Mouse (Mus musculus): ENCODE measurements around the gene Uckl1. TPM values are rescaled to one million over a fixed set of nuclear protein-coding genes. Genes with fewer than 3 reads are reported as not detected.

The Uckl1 gene
- polyA plus RNA-seq, 1 experiment from 2014 or later: 66.7 TPM

DNA sequence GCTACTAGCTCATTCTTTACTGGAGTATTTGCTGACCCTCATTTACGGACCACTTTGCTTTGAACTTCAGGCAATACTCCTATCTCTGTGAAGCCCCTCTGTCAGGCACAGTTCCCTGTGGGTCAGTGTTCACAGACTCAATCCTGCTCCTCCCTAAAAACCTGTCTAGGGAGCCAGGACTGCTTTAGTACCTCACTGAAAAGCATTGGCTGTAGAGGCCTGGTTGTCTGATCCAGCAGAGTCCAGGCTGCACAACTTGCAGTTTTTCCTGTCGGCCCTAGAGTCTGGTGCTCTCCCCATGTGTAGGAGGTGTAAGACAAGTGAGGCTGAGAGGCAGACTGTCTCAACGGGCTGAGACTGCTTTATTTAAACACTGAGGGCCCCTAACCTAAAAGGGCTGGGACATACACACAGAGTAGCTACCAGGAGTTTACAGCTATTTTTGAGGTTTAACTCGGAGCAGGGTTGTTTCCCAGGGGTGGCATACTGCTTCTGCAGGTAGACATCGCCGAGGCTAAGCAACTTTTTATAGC is 15.6 kb upstream of the Uckl1 start:
- peak overlapping the region; percentile 82 for H3K4me3 ChIP-seq (ENCODE audit: low read depth, low read length)
- peak overlapping the region; percentile 89 for H3K9ac ChIP-seq (ENCODE audit: low read depth, low read length)
- 72% methylated on average over 6 of the region's 6 CpGs for WGBS (ENCODE audit: insufficient replicate concordance)
- peaks cover 14% of the 10 kb centered on the region; the same call in 1 of the 2 replicates for H3K4me1 ChIP-seq (ENCODE audit: control insufficient read depth, insufficient read depth, low read length)
- H3K36me3 ChIP-seq (ENCODE audit: control insufficient read depth, insufficient read depth, low read length): no peaks in the 10 kb centered on the region
- no peak for ATAC-seq (replicated peaks; ENCODE audit: insufficient number of reproducible peaks, low FRiP score, low TSS enrichment)
- H3K9me3 ChIP-seq (replicated peaks; ENCODE audit: control insufficient read depth, low read length): no peaks in the 10 kb centered on the region
- H3K27ac ChIP-seq (ENCODE audit: low read depth, low read length): no peak overlapping the region
- no peaks in the 10 kb centered on the region for H3K27me3 ChIP-seq (ENCODE audit: control insufficient read depth, insufficient read depth, low read length)
- peak overlapping the region; percentile 78 for H3K4me2 ChIP-seq

DNA sequence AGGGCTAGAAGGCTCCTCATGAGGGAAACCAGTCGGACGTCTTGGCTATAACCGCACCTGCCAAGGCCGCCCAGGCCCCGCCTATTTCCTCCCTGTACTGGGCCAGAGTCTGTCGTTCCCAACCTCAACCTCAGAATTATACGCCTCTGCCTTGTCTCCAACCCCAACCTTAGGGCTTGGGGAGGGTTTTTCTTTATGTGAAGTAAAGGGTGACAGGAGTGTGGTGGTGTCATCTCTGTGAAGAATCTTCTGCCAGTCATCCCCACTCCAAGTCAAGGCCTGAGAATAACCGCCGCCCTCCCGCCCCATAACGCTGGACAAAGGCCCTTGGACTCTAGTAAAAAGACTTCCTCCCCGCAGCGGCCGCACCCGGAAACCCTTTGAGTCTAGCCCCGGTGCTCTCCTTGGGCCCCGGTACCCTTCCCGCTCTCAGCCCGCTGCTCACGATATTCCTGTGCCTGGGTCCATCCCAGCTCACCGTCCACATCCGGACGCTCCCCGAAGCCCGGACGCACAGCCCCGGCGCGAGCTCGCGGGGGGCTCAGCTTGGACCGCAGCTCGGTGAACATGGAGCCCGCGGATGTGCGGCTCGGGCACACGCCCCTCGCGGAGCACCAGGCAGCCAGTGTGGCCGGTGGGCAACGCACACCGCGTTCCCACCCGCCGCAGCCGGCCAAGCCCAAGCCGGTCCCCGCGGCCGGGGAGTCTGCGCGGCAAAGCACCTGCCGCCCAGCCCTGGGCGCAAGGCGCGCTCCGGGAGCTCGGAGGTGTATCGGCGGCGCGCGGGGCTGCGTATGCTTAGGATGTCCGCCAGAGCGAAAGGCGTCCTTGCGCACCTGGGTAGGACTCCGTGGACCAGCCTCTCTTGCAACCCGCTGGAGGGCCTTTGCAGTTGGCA is 14.0 kb upstream of the Uckl1 start, which contains the start of gene Samd10:
Gene Samd10, minus strand, starts transcription at position 759 of the 898 bp plus-strand sequence.
- H3K27ac ChIP-seq (ENCODE audit: low read depth, low read length): peak within 1 kb of the TSS; percentile 29; the same call in 1 of the 2 replicates
- WGBS (ENCODE audit: insufficient replicate concordance): 3% methylated on average over 71 of the region's 71 CpGs

DNA sequence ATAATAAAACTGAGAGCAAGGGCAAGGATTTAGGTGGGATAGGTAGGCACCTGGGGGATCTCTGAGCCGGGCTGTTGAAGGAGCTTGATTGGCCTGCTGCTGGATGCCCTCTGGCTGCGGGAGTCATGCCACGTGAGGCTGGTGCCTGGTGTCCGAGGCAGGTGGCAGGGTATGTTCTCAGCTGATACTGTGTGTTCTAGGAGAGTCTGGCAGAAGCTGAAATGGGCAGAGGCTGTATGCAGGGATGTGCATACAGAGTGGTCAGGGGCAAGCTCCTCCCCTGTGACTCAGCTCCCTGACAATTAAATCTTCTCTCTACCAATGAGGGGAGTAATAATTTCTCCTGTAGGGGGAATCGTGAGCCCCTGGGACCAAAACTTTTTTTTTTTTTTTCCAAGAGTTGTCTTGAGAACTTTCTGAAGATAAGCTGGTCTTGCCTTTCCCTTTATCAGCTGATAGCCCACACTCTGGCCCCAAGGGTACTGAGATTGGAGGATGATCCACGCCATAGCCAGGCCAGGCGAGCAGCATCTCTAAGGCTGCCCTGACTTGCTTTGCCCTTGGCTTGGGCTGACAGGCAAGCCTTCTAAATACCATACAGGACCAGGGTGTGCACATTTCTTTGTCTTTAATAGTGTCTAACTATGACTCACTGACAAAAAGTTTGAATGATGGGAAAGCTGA is 12.8 kb upstream of the Uckl1 start:
- ATAC-seq (replicated peaks; ENCODE audit: insufficient number of reproducible peaks, low FRiP score, low TSS enrichment): no peak
- Histone ChIP-seq H3K4me2 (no peak overlapping the region), H3K36me3 (ENCODE audit: control insufficient read depth, insufficient read depth, low read length) (no peaks in the 10 kb centered on the region), H3K4me3 (ENCODE audit: low read depth, low read length) (no peak overlapping the region), H3K9ac (ENCODE audit: low read depth, low read length) (no peak overlapping the region), H3K9me3 (replicated peaks; ENCODE audit: control insufficient read depth, low read length) (no peaks in the 10 kb centered on the region), H3K27ac (ENCODE audit: low read depth, low read length) (no peak overlapping the region), H3K27me3 (ENCODE audit: control insufficient read depth, insufficient read depth, low read length) (no peaks in the 10 kb centered on the region), H3K4me1 (ENCODE audit: control insufficient read depth, insufficient read depth, low read length) (peaks cover 18% of the 10 kb centered on the region; the same call in 1 of the 2 replicates)
- WGBS (ENCODE audit: insufficient replicate concordance): 60% methylated on average over 7 of the region's 7 CpGs

More for the DNA sequence above, 14.0 kb upstream of the Uckl1 start, which contains the start of gene Samd10:
- no peaks in the 10 kb centered on the region for H3K27me3 ChIP-seq (ENCODE audit: control insufficient read depth, insufficient read depth, low read length)
- peak within 1 kb of the TSS; percentile 82 for H3K9ac ChIP-seq (ENCODE audit: low read depth, low read length)
- H3K9me3 ChIP-seq (replicated peaks; ENCODE audit: control insufficient read depth, low read length): no peaks in the 10 kb centered on the region
- H3K4me1 ChIP-seq (ENCODE audit: control insufficient read depth, insufficient read depth, low read length): peaks cover 14% of the 10 kb centered on the region; the same call in 1 of the 2 replicates
- peak within 1 kb of the TSS; percentile 98 for H3K4me2 ChIP-seq
- no peaks in the 10 kb centered on the region for H3K36me3 ChIP-seq (ENCODE audit: control insufficient read depth, insufficient read depth, low read length)
- peak; percentile 39; the same call in 1 of the 2 replicates for ATAC-seq (replicated peaks; ENCODE audit: insufficient number of reproducible peaks, low FRiP score, low TSS enrichment)
- peak within 1 kb of the TSS; percentile 78 for H3K4me3 ChIP-seq (ENCODE audit: low read depth, low read length)

DNA sequence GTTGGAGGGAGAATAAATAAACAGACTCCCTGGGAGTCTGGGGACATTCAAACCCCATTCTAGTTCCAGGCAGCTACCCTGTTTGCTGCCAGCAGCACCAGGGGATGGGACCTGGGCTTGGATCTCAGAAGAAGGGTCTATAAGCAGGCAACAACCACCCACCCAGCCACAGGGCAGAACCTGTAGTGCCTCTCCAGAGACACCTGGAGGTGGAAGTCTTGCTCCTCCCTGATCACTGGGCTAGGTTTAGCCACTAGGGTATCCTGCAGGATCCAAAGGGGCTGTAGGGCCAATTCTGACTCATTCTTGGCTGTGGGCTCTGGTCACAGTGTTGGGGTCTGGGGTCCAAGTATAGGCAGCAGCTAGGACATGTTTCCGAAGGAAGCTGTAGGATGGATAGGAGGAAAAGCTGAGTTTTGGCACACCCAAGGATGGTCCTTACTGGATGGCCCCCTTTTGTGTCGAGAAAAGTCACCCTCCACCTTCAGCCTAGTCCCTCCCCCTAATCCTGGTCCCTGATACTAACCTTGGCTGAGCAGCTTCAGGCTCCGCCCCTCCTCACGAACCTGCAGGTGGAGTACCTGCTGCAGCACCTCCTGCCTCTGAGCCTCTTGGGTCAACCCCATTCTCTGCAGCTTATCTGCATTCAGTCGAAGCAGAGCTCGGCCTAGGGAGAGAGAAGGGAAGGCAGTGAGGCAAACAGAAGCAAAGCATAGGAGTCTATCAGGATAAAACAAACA is 11.7 kb upstream of the Uckl1 start:
- Histone ChIP-seq H3K4me2 (no peak overlapping the region), H3K9me3 (replicated peaks; ENCODE audit: control insufficient read depth, low read length) (no peaks in the 10 kb centered on the region), H3K36me3 (ENCODE audit: control insufficient read depth, insufficient read depth, low read length) (no peaks in the 10 kb centered on the region), H3K9ac (ENCODE audit: low read depth, low read length) (no peak overlapping the region), H3K4me1 (ENCODE audit: control insufficient read depth, insufficient read depth, low read length) (peaks cover 16% of the 10 kb centered on the region), H3K27me3 (ENCODE audit: control insufficient read depth, insufficient read depth, low read length) (no peaks in the 10 kb centered on the region), H3K4me3 (ENCODE audit: low read depth, low read length) (no peak overlapping the region), H3K27ac (ENCODE audit: low read depth, low read length) (no peak overlapping the region)
- 37% methylated on average over 6 of the region's 6 CpGs for WGBS (ENCODE audit: insufficient replicate concordance)
- no peak for ATAC-seq (replicated peaks; ENCODE audit: insufficient number of reproducible peaks, low FRiP score, low TSS enrichment)

DNA sequence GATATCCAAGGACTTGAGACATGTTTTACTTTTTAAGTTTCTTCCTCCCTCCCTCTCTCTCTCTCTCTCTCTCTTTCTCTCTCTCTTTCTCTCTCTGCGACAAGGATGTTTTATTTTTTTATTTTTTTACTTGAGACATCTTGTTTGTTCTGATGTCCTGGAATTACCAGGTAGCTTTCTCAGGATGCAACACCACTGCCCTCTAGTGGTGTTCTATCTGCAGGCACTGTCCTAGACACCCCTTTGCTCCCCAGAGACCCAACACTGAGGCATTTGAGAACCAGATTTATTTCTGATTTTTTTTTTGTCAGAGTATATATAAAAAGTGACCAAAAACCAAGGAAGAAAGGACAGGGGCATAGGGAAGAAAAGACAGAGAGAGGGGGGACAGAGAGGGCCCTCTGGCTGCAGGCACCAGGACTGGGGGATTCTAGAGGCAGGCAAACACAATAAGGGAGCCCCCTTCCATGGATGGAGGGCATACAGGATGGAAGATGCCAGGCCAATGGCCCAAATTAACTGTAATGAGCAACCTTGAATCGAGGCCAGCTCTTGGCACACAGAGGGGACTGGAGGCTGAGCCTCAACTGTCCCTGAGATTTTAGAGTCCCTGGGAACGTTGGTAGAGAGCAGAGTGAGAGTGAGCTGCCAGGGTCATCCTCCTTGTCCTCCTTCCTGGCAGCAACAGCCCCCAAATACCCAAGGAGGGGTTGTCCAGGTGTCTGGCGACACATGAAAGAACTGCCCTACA is 10.4 kb upstream of the Uckl1 start:
- Histone ChIP-seq H3K9me3 (replicated peaks; ENCODE audit: control insufficient read depth, low read length) (no peaks in the 10 kb centered on the region), H3K27me3 (ENCODE audit: control insufficient read depth, insufficient read depth, low read length) (no peaks in the 10 kb centered on the region), H3K4me1 (ENCODE audit: control insufficient read depth, insufficient read depth, low read length) (peaks cover 20% of the 10 kb centered on the region), H3K36me3 (ENCODE audit: control insufficient read depth, insufficient read depth, low read length) (0 out of 2 replicates have a peak, but pooled peaks cover 4% of the 10 kb centered on the region), H3K27ac (ENCODE audit: low read depth, low read length) (no peak overlapping the region), H3K4me2 (no peak overlapping the region), H3K4me3 (ENCODE audit: low read depth, low read length) (no peak overlapping the region), H3K9ac (ENCODE audit: low read depth, low read length) (no peak overlapping the region)
- no peak for ATAC-seq (replicated peaks; ENCODE audit: insufficient number of reproducible peaks, low FRiP score, low TSS enrichment)
- WGBS (ENCODE audit: insufficient replicate concordance): 70% methylated on average over 4 of the region's 4 CpGs

DNA sequence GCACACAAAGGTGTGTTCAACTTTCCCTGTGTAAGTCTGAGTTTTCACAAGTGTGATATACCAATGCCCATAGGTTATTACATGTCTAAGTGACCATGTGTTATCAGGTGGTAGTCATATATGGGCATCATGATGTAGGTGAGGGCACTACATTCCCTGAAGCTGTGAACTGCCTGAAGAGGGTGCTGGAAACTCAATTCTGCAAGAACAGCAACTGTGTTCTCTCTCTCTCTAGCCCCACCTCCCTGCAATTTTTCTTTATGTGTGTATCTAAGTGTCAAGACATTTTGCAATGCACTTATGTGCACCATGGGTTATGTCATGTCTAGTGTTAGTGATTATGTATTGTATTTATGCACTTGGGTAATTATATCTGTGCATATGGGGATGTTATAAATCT is 9.2 kb upstream of the Uckl1 start:
- no peak overlapping the region for H3K4me2 ChIP-seq
- no peak overlapping the region for H3K4me3 ChIP-seq (ENCODE audit: low read depth, low read length)
- no peak overlapping the region for H3K27ac ChIP-seq (ENCODE audit: low read depth, low read length)
- peaks cover 20% of the 10 kb centered on the region for H3K4me1 ChIP-seq (ENCODE audit: control insufficient read depth, insufficient read depth, low read length)
- no peak overlapping the region for H3K9ac ChIP-seq (ENCODE audit: low read depth, low read length)
- H3K9me3 ChIP-seq (replicated peaks; ENCODE audit: control insufficient read depth, low read length): no peaks in the 10 kb centered on the region
- ATAC-seq (replicated peaks; ENCODE audit: insufficient number of reproducible peaks, low FRiP score, low TSS enrichment): no peak
- 0 out of 2 replicates have a peak, but pooled peaks cover 10% of the 10 kb centered on the region for H3K36me3 ChIP-seq (ENCODE audit: control insufficient read depth, insufficient read depth, low read length)
- no peaks in the 10 kb centered on the region for H3K27me3 ChIP-seq (ENCODE audit: control insufficient read depth, insufficient read depth, low read length)

DNA sequence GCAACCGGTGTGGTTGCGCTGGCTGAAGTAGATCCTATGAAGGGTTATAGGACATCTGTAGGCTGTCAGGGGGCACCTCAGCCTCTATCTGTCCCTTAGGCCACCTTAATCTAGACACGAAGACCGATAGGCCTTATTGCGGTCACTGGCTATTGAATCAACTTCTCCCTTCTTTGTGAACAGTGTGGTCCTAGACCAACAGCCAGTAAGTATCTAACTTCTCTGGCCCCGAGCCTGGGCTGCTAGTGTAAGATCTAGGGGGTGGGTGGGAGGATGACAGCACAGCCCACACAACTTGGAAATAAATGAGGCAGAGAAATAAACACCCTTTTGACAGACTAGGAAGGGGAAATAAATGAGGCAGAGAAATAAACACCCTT is 8.3 kb upstream of the Uckl1 start:
- Histone ChIP-seq H3K27ac (ENCODE audit: low read depth, low read length) (peak overlapping the region; percentile 58; the same call in 1 of the 2 replicates), H3K4me1 (ENCODE audit: control insufficient read depth, insufficient read depth, low read length) (peaks cover 16% of the 10 kb centered on the region), H3K9ac (ENCODE audit: low read depth, low read length) (peak overlapping the region; percentile 89), H3K9me3 (replicated peaks; ENCODE audit: control insufficient read depth, low read length) (no peaks in the 10 kb centered on the region), H3K4me2 (peak overlapping the region; percentile 82), H3K27me3 (ENCODE audit: control insufficient read depth, insufficient read depth, low read length) (no peaks in the 10 kb centered on the region), H3K36me3 (ENCODE audit: control insufficient read depth, insufficient read depth, low read length) (peaks cover 18% of the 10 kb centered on the region), H3K4me3 (ENCODE audit: low read depth, low read length) (peak overlapping the region; percentile 86)
- 3% methylated on average over 6 of the region's 6 CpGs for WGBS (ENCODE audit: insufficient replicate concordance)
- no peak; the same call in 1 of the 2 replicates for ATAC-seq (replicated peaks; ENCODE audit: insufficient number of reproducible peaks, low FRiP score, low TSS enrichment)
